ENCODE assay signal across 8 mouse cellular contexts in genomic region chr17:75472379-75472778, GRCm38 (mm10). TPM values are rescaled to one million over a fixed set of nuclear protein-coding genes. Genes with fewer than 3 reads are reported as not detected.
DNase-seq lines count a peak whose midpoint lies in the region; ATAC-seq lines count a peak whose summit lies in the region.

No protein-coding gene starts in this region.

- DNase-seq in gastrocnemius, adult 18-20 months (ENCODE audit: low spot score), result peak; percentile 31
- no peak for DNase-seq in gastrocnemius, adult 8-10 months (ENCODE audit: low spot score in 2 of 2)
- DNase-seq in neural tube, embryonic 10.5 days (ENCODE audit: extremely low spot score, low spot score), result no peak
- no peak for DNase-seq in ovary, postnatal 14 days (ENCODE audit: low spot score)

- H3K9ac ChIP-seq in neural tube, embryonic 13.5 days, result no peak overlapping the region
- H3K9ac ChIP-seq in heart, embryonic 15.5 days, result no peak overlapping the region
- H3K9ac ChIP-seq in neural tube, embryonic 15.5 days (replicated peaks), result no peak overlapping the region
- no peak overlapping the region for H3K9ac ChIP-seq in intestine, embryonic 16.5 days (ENCODE audit: low read depth, low read length)

- peaks cover 3% of the 10 kb centered on the region for H3K27me3 ChIP-seq in neural tube, embryonic 13.5 days
- H3K27me3 ChIP-seq in heart, embryonic 15.5 days, result no peaks in the 10 kb centered on the region
- H3K27me3 ChIP-seq in neural tube, embryonic 15.5 days (replicated peaks), result no peaks in the 10 kb centered on the region
- H3K27me3 ChIP-seq in intestine, embryonic 16.5 days (replicated peaks; ENCODE audit: control insufficient read depth, insufficient read depth, low read length), result no peaks in the 10 kb centered on the region

- peaks cover 13% of the 10 kb centered on the region for H3K4me1 ChIP-seq in neural tube, embryonic 13.5 days (replicated peaks)
- H3K4me1 ChIP-seq in heart, embryonic 15.5 days (replicated peaks), result peaks cover 19% of the 10 kb centered on the region
- H3K4me1 ChIP-seq in neural tube, embryonic 15.5 days, result peaks cover 12% of the 10 kb centered on the region
- 0 out of 2 replicates have a peak, but pooled peaks cover 5% of the 10 kb centered on the region for H3K4me1 ChIP-seq in intestine, embryonic 16.5 days (ENCODE audit: control insufficient read depth, insufficient read depth, low read length)

- H3K4me2 ChIP-seq in neural tube, embryonic 13.5 days, result no peak overlapping the region
- H3K4me2 ChIP-seq in heart, embryonic 15.5 days, result 0 out of 2 replicates have a peak overlapping the region, but pooled peaks have one; percentile 3
- H3K4me2 ChIP-seq in neural tube, embryonic 15.5 days, result 0 out of 2 replicates have a peak overlapping the region, but pooled peaks have one; percentile 2
- H3K4me2 ChIP-seq in intestine, embryonic 16.5 days (ENCODE audit: low read depth, low read length), result no peak overlapping the region

- H3K9me3 ChIP-seq in neural tube, embryonic 13.5 days, result no peaks in the 10 kb centered on the region
- H3K9me3 ChIP-seq in heart, embryonic 15.5 days (replicated peaks), result no peaks in the 10 kb centered on the region
- H3K9me3 ChIP-seq in neural tube, embryonic 15.5 days (replicated peaks), result no peaks in the 10 kb centered on the region
- no peaks in the 10 kb centered on the region for H3K9me3 ChIP-seq in intestine, embryonic 16.5 days (ENCODE audit: control insufficient read depth, low read length)

- no peak for ATAC-seq in neural tube, embryonic 13.5 days (ENCODE audit: low read depth)
- no peak for ATAC-seq in heart, embryonic 15.5 days (replicated peaks; ENCODE audit: insufficient number of reproducible peaks, insufficient read depth, low FRiP score, low read depth)
- no peak for ATAC-seq in neural tube, embryonic 15.5 days (ENCODE audit: low FRiP score)
- no peak for ATAC-seq in intestine, embryonic 16.5 days

- H3K27ac ChIP-seq in neural tube, embryonic 13.5 days (replicated peaks), result peak overlapping the region; percentile 52; the same call in 1 of the 2 replicates
- peak overlapping the region; percentile 67 for H3K27ac ChIP-seq in heart, embryonic 15.5 days
- peak overlapping the region; percentile 60 for H3K27ac ChIP-seq in neural tube, embryonic 15.5 days (replicated peaks)
- no peak overlapping the region for H3K27ac ChIP-seq in intestine, embryonic 16.5 days (ENCODE audit: low read length)

- WGBS in neural tube, embryonic 13.5 days, result 84% methylated on average over 2 of the region's 2 CpGs
- WGBS in heart, embryonic 15.5 days, result 18% methylated on average over 2 of the region's 2 CpGs
- 94% methylated on average over 2 of the region's 2 CpGs for WGBS in neural tube, embryonic 15.5 days
- WGBS in intestine, embryonic 16.5 days, result 51% methylated on average over 2 of the region's 2 CpGs

- no peaks in the 10 kb centered on the region for H3K36me3 ChIP-seq in neural tube, embryonic 13.5 days
- H3K36me3 ChIP-seq in heart, embryonic 15.5 days, result no peaks in the 10 kb centered on the region
- H3K36me3 ChIP-seq in neural tube, embryonic 15.5 days, result no peaks in the 10 kb centered on the region
- no peaks in the 10 kb centered on the region for H3K36me3 ChIP-seq in intestine, embryonic 16.5 days (ENCODE audit: control insufficient read depth, insufficient read depth, low read length)

- no peak overlapping the region for H3K4me3 ChIP-seq in neural tube, embryonic 13.5 days
- no peak overlapping the region for H3K4me3 ChIP-seq in heart, embryonic 15.5 days
- H3K4me3 ChIP-seq in neural tube, embryonic 15.5 days (replicated peaks), result no peak overlapping the region
- H3K4me3 ChIP-seq in intestine, embryonic 16.5 days (ENCODE audit: low read length), result no peak overlapping the region

RNA-seq across cellular contexts. Expression of gene Rasgrp3, which starts 36.7 kb away (rescaled TPM):
- total RNA-seq in gastrocnemius, adult 18-20 months (2021), result 10 to 100 TPM; 29.8 to 32.8 TPM
- total RNA-seq in gastrocnemius, adult 8-10 months (2022), result 10 to 100 TPM; 25.1 to 34.5 (median 30.4) TPM
- polyA plus RNA-seq in neural tube, embryonic 13.5 days (2015; fragmentation: Nextera tagmentation; extraction: Ambion mirVana), result 6.0 and 12.5 TPM in 2 replicates
- polyA plus RNA-seq in heart, embryonic 15.5 days (2015; fragmentation: Nextera tagmentation; extraction: Ambion mirVana), result 15.4 and 20.1 TPM in 2 replicates
- 5.9 and 7.2 TPM in 2 replicates for polyA plus RNA-seq in neural tube, embryonic 15.5 days (2015; fragmentation: Nextera tagmentation; extraction: Ambion mirVana)
- 9.5 and 10.7 TPM in 2 replicates for polyA plus RNA-seq in intestine, embryonic 16.5 days (2015; fragmentation: Nextera tagmentation; extraction: Ambion mirVana)

Comparison
In these comparisons a context has a peak if more than half of its experiments do, and no peak if none do; other contexts are left out.
1. H3K4me2 ChIP-seq: peak in heart, embryonic 15.5 days (single experiment) and neural tube, embryonic 15.5 days (single experiment); none in neural tube, embryonic 13.5 days (single experiment) and intestine, embryonic 16.5 days (single experiment).